Mouse (Mus musculus) G1E-ER4 (cell line): Measurements from ENCODE around the gene Col4a3bp. TPM values are rescaled to one million over a fixed set of nuclear protein-coding genes. Genes with fewer than 3 reads are reported as not detected.

Source experiments
- GATA1 ChIP-seq: IDR thresholded peaks from one replicate; pipeline ENCODE4 v1.8.0; 2012; ENCODE audit warnings: low read length, inconsistent platforms
- polyA plus RNA-seq: library from polyadenylated mRNA; stranded (reverse); fragments of >175 nt; gene quantifications from 2 replicates; pipeline ENCODE4 v1.2.3, GENCODE M21; 2012

The Col4a3bp gene
- polyA plus RNA-seq, 1 experiment = 34.7 TPM

- no peak for TF ChIP-seq GATA1
Observed at GRCm38 (mm10) chr13:96670019-96670405, 127.6 kb downstream of the Col4a3bp start.

GRCm38 (mm10) chr13:96670406-96671077, 128.1 kb downstream of the Col4a3bp start, which contains the start of gene Hmgcr:
Gene Hmgcr (minus strand): TSS chr13:96670936.
- no peak for TF ChIP-seq GATA1

GRCm38 (mm10) chr13:96671078-96671905, 128.9 kb downstream of the Col4a3bp start:
- no peak for TF ChIP-seq GATA1

GRCm38 (mm10) chr13:96671906-96672234, 129.5 kb downstream of the Col4a3bp start:
- no peak for TF ChIP-seq GATA1

- no peak for TF ChIP-seq GATA1
Observed at GRCm38 (mm10) chr13:96672276-96672675, 129.9 kb downstream of the Col4a3bp start.

- TF ChIP-seq GATA1 = no peak
Observed at GRCm38 (mm10) chr13:96673817-96674216, 131.4 kb downstream of the Col4a3bp start.

- TF ChIP-seq GATA1 = no peak
Observed at GRCm38 (mm10) chr13:96675756-96676155, 133.3 kb downstream of the Col4a3bp start.

GRCm38 (mm10) chr13:96677071-96677470, 134.7 kb downstream of the Col4a3bp start:
- TF ChIP-seq GATA1 = no peak

- no peak for TF ChIP-seq GATA1
Observed at GRCm38 (mm10) chr13:96678616-96679015, 136.2 kb downstream of the Col4a3bp start.

- no peak for TF ChIP-seq GATA1
Observed at GRCm38 (mm10) chr13:96680163-96681087, 138.0 kb downstream of the Col4a3bp start.

GRCm38 (mm10) chr13:96681088-96681620, 138.7 kb downstream of the Col4a3bp start:
- no peak for TF ChIP-seq GATA1

- TF ChIP-seq GATA1 = no peak
Observed at GRCm38 (mm10) chr13:96684779-96685178, 142.4 kb downstream of the Col4a3bp start.

GRCm38 (mm10) chr13:96687261-96687660, 144.8 kb downstream of the Col4a3bp start:
- TF ChIP-seq GATA1 = no peak

Other genes with a start within 250 kb of the Col4a3bp start
- gene Poc5, start 154.3 kb upstream of the Col4a3bp start, polyA plus RNA-seq = 10.0 and 15.3 TPM in 2 replicates
- not detected in 2 replicates for gene Ankdd1b, start 71.4 kb upstream of the Col4a3bp start, polyA plus RNA-seq
- gene Gm17622, start 51.9 kb upstream of the Col4a3bp start, polyA plus RNA-seq = not detected in 2 replicates
- 0.21 and 0.41 TPM in 2 replicates for gene Polk, start within 50 bp of the Col4a3bp start, polyA plus RNA-seq
- 17.5 and 20.0 TPM in 2 replicates for gene Hmgcr, start 128.3 kb downstream of the Col4a3bp start, polyA plus RNA-seq
- gene Ankrd31, start 205.7 kb downstream of the Col4a3bp start, polyA plus RNA-seq = not detected in 2 replicates